Mouse (Mus musculus) layer of hippocampus, adult 18-20 months (tissue): ENCODE results near the gene Shc3. TPM values are rescaled to one million over a fixed set of nuclear protein-coding genes. Genes with fewer than 3 reads are reported as not detected.
A peak's percentile ranks its signal among the peaks of the same experiment; 100 is the strongest.

Source experiments
- DNase-seq, 2 experiments: peaks; one replicate each; pipeline ENCODE4 v3.0.0; 2022; ENCODE audit warnings: low spot score in 2 of 2
- total RNA-seq, 2 experiments: library from RNA; stranded (reverse); gene quantifications; 2 replicates each; pipeline ENCODE4 v1.2.3; 2021

Shc3 gene
- total RNA-seq, 2 experiments from 2014 or later, result 118 to 119 TPM

DNA sequence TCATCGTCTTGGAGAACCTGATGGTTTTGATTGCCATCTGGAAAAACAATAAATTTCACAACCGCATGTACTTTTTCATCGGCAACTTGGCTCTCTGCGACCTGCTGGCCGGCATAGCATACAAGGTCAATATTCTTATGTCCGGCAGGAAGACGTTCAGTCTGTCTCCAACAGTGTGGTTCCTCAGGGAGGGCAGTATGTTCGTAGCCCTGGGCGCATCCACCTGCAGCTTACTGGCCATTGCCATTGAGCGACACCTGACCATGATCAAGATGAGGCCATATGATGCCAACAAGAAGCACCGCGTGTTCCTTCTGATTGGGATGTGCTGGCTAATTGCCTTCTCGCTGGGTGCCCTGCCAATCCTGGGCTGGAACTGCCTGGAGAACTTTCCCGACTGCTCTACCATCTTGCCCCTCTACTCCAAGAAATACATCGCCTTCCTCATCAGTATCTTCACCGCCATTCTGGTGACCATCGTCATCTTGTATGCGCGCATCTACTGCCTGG lies 150.2 kb downstream of the Shc3 start:
- peak in 1 of 2 experiments; percentile 23 for DNase-seq

DNA sequence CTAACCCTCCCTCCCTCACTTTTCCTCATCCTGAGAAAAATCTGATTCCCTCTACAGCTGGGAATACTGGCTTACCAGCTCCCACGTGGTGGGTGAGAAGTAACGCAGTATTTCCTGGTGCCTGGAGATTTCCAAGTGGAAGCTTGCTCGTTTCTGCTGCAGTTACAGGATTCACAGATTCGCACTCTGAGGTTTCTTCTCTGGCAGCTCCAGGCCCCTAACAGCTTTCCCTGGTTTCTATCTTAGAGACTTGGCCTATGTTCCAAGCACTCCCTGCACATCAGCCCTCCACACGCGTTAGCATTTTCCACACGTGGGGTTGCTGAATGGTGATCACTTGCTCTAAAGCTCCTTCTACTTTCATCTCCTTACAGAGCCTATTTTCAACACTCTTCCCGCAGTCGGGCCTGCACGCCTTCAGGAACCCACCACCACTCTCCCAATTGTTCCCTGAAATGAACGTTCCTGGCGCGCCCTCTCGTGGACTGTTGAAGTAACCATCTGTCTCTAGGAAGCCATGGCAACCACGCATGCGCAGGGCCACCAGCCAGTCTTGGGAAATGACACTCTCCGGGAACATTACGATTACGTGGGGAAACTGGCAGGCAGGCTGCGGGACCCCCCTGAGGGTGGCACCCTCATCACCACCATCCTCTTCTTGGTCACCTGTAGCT lies 150.8 kb downstream of the Shc3 start:
- DNase-seq, result peak; percentile 93 to 98

DNA sequence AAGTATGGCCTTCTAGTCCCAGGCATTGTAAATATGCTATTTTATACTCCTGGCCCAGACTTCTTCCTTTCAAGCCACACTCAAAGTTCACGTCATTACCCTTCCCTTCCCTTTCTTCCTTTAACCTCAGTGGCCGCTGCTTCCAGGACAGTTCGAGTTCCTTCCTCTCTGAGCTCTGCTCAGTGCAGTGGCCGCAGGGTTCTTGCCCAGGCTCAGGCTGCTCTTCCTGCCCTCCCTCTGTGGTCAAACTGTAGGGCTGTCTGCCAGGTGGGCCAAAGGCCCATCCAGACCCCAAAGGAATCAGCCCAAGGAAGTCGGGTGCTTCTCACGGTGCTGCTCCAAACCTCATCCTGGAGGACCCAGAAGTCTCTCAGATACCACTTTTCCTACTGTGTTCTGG lies 151.4 kb downstream of the Shc3 start:
- no peak for DNase-seq

DNA sequence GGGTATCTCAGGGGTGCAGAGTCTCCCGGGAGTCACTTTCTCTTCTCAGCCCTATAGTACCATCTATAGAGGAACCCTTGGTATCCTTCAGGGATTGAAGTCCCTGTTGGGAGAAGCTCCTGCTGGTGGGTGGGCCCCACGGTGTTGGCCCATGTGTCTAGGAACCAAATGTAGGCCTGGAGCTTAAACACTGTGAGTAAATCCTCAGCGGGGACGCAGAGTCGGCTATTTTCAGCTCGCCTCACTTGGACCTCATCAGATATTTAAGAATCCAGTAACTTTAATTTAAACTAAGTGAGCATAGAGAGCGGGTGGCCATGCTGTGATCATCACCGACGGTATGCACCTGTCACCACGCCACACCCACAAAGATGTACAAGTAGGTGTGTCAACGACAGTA lies 152.5 kb downstream of the Shc3 start:
- no peak for DNase-seq

DNA sequence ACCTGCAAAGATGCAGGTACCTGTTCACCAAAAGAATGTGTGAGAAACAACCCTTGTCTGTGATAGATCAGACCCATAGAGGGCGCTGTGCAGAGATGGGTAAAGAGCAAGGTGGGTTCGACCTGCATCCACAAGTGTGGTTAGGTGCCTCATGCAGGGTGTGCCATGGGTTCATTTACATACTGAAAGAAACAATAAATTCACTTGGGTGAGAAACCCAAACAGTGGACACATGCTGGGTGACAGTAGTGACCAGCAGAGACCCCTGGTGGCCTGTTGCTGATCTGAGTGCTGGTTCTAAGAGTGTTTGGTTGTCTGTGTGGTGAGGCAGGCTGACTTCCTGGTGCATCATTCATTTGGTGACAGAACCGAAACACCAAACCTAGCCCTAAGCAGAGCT lies 155.8 kb downstream of the Shc3 start:
- DNase-seq, result no peak

DNA sequence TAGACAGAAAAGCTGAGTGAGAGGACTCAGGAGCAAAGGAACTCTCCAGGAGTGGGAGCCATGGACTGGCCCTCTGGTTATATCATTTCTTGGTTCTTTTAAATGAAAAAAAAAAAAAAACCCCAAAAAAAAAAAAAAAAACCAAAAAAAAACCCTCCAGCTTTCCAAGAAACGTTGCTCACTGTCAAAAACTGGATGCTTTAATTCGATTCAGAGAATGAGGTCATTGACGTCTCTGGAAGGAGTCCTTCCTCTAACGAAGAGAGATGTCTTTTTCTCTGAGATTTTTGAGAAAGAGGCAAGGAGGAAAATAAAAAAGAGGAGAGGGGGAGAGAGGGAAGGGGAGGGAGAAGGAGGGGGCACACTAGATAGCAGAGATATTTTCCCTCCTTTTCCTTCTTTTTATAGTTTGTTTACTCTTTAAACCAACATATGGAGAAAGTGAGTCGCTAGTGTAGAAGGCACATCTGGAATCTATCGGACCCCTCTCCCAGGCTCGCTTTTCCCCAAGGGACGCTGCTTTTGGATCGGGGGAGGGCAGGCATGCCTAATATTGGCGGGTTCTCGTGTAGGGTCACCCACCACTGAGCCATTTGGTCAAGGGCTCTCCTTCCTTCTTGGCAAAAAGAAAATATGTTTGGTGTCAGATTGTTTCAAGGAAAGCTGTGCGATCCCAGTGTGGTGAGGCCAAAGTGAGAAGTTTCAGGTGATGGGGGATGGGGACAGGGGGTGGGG lies 157.4 kb downstream of the Shc3 start:
- no peak for DNase-seq

DNA sequence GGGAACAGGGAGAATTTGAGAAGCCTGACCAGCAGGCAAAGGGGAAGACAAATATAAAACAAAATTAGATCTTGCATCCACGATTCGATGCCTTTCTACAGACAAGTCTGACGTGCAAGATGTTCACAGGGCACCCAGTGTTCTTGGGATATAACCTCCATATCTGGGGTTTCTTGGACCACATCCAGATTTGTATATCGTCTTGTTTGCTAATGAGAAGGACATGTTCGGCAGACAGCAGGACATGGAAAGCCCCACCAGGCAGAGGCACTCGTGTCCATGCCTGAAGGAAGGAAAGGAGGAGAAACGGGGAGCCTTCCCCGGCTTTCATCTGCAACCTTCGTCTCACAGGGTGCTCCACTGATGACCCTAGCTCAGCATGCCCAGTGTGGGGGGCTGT lies 158.0 kb downstream of the Shc3 start:
- DNase-seq, result no peak

DNA sequence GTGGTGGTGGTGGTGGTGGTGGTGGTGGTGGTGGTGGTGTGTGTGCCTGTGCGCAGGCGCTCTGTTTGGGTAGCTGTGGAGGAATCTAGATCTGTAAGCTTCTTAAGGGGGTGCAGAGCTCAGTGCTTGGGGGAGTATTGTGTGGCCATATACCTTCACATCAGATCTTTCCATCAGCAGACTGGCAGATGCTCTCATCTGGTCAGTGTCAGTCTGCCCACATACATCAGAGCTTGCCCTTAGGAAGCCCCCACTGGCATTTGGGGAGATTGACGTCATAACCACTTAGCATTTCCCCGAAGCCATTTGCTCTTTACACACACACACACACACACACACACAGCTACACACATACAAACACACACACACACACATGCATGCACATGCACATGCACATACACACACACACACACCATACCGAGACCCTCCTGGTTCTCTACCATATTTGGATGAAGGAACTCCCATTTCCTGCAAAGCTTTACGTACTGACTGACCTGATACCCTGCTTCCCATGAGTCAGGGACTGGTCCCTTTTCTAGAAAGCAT lies 159.2 kb downstream of the Shc3 start:
- no peak for DNase-seq

DNA sequence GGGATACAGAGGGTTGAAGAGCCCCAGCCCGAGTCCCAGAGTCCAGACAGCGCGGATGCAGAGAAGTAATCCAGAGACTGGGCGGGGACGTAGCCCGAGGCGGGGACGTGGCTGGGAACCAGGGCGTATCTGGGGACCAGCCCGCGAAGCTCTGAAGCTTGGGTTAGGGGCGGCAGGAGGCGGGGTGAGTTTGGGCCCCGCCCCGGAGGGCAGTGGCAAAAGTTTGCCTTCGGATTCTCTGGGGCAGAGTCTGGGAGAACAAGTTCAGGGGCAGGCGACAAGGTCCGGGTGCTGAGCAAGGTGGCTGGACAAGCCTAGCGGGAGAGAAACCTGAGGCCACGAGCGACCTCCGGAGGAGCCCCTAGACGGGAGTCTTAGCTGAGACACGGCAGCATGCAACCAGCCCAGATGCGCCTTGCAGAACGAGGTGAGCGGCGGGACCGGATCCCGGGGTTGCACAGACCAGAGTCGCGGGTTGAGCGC lies 160.7 kb downstream of the Shc3 start, which contains the start of gene S1pr3:
TSS of gene S1pr3 (plus strand) at position 121 of the 483 bp plus-strand sequence.
- no peak for DNase-seq

DNA sequence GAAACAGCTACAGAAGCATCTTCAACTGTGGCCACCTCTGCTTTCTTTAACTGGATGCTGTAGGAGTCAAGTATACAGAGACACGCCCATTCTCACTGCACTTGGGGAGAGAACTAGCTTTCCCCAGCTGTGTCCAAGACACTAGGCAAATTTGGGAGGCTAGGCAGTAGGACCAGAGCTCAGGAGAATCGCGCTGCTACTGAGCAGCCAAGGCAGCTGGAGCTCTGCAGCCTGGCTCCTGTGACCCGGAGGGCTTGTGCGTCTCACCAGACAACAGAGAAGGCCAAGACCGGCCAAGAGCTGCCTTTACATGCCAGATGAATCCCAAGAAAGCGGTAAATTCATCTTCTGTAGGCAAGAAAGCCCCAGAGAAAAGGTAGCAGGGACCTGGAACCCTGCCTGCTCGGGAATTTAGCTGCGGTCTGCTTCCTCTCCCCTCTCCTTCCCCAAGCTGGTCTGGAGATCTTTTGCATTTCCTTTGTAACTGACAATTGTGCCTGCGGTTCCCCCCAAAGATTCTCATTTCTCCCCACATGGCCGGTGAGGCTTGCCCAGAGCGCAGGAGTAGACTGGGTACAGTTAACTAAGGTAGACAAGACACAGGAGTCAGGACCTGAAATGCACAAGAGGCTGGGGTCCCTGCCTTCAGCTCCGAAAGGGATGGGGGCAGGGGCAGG lies 161.5 kb downstream of the Shc3 start:
- no peak for DNase-seq

DNA sequence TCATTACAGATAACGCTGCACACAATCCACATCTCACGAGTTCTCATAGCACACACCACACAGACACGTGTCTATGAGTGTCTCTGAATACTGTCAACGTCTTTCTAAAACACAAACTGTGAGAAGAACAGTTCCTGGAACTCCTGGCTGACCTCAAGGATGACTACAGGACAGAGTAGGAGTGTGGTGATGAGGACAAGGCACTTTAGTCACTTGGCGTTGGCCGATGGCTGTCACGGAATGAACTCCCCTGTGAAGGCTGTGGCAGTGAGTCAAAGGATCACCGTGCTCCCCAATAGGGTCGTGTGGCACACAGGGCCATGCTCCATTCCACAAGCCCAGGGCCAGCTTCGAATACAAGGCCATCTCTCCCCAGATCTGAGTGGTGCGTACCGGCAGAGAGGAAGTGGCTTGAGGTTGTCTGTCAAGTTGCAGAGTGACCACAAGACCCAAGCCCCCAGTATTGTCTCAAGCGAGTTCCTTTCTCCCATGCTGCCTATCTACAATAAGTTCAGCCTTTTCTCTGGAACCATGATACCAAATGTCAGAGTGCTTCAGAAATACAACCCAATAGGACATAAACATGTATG lies 163.4 kb downstream of the Shc3 start:
- no peak for DNase-seq

DNA sequence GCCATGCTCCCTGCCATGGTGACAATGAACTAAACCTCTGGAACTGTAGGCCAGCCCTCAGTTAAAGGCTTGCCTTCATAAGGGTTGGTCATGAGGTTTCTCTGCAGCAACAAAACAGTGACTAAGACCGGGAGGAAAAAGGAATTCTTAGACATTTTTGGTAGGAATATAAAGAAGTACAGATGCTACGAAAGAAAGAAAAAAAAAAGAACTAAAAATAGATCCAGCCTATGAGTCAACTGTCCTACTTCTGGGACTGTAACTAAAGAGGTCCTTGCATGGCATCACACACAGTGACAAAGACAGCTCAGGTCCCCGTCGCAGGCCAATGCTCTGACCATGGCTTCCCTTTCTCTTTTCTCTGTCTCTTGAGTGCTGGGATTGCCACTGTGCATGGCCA lies 164.7 kb downstream of the Shc3 start:
- no peak for DNase-seq

DNA sequence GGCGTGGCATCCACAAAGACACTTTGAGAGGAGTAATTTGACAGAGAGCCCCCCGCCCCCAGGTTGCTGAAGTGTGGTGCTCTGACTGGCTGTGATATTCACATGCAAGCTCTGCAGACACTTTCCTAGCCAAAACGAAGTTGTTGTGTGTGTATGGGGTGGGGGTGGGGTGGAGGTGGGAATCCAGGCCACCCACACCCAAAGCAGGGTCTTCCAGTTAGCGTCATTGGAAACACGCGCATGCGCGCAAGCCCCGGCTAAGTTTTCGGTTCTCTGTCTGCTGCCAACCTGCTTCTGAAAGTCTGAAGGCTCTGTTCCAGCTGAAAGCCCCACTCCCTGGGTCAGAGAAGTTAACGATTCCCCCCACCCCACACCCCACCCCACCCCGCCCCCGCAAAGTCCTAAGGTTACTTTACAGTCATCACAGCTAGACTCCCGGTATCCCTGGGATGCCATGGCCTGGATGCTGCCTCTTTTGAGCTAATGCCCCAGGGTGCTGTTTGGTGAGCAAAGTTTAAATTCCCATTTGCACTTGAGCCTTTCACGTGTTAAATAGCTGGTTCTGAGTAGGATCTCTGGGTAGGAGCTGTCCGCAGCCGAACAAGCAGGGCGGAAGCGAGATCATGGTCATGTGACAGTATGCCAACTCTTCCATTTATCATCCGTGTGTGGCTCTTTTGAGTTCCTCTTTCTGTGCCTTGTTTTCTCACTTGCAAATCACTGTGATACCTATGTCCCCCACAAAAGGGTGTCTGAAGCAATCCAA lies 168.3 kb downstream of the Shc3 start:
- peak in 1 of 2 experiments; percentile 42 for DNase-seq

DNA sequence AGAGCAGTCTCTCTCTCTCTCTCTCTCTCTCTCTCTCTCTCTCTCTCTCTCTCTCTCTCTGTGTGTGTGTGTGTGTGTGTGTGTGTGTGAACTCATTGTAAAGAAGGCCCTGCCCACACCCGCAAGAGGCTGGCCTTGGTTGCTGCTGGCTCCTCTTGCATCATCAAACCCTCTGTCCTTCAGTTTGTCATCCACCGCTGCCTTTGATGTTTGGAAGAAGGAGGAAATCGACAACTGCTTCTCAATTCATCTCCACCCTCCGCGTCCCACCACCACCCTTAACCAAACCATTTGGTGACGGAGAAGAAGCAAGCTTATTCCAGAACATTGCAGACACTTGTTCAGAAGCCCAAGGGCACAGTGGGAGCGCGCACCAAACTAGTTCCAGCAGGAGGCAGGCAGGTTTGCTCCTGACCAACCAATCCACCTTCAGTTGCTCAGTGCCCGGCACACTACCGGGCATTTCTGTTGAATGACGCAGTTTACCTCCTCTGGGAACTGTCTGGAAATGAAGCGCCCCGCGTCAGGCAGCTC lies 169.0 kb downstream of the Shc3 start:
- peak in 1 of 2 experiments; percentile 26 for DNase-seq

DNA sequence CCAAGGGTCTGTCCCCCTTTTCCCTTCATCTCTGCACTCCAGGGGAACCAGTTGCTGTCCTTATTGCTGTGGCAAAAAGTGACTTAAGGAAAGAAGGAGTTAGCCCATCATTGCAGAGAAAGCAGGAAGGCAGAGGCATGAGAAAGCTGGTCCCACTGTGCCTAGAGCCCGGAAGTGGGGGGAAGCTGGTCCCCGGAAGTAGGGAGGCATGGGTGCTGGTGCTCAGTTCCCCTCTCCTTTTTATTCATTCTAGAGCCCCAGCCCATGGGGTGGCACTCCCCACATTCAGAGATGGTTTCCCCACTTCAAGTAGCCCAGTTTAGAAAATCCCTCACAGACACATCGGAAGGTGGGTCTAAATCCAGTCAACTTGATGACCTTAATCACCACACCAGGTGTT lies 169.7 kb downstream of the Shc3 start:
- DNase-seq, result no peak

DNA sequence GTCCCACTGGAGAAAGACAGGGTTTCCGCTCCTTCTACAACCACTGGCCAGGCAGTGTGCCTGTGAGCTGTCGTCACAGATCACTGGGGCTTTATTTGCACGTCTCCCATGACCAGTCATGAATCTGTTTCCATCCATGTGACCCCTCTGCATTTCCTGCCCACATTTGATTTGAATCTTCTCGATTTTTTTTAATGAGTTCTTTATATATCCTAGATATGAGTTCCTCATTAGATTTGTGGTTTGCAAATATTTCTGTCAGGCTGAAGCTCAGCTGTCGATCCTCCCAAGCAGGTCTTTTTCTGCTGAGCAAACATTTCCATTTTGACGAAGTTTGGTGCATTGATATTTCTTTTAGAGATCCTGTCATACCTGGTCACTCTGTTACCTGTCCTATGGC lies 171.4 kb downstream of the Shc3 start:
- no peak for DNase-seq

DNA sequence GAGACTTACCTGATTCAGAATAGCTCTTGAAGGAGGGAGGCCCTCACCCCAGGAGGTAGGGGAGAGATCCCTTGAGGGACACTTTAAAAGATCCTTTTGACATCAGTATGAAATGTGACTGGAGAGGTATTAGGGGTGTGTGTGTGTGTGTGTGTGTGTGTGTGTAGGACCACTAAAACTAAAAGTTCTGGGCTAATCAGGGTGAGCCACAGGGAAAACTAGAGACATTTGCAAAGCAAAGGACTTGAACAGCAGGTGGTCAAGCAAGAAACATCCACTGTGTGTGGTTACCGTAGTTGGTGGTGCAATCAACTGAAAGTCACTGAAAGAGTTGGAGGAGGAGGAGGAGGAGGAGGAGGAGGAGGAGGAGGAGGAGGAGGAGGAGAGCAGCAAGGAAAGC lies 177.0 kb downstream of the Shc3 start:
- DNase-seq, result no peak

DNA sequence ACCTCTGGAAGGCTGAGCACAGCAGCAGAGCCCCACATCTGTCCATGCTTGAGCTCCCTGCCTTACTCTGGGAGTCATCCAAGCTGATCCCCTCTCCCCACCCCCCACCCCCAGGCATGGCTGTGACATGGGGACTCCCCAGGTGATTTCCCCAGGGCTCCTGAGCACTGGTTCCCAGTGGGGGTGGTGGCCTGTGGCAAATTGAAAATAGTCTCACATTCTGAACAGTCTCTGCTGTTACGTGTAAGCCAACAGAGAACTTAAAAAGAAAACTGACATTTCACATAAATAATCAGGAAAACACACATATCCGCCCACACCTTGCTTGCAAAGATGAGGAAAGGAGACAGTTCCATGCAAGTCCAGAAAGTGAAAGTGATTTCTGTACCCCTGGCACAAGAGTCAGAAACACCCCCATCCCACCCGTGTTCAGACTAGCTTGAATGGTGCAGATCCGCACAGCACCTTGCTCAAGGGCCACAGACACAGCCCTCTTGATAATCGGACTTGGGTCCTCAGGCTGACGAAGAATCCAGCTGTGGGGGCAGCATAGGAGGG lies 177.8 kb downstream of the Shc3 start:
- no peak for DNase-seq

DNA sequence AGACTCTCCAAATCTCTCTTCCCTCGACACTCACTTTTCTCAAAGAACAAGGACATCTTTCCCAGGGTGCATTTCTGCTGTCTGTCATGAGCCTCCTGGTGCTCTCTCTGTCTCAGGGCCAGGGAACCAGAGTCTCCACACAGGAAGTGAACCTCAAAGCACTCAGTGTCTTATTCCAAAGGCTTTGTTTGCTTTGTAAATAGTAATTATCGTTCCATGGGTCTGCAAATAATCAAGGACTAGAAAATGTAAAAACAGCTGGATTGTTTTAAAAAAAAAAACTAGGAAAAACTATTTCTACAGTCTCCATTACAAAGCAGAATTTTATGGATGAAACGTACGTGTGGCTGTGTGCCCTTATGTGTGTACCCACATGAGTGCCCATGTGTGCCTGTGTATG lies 178.8 kb downstream of the Shc3 start:
- DNase-seq, result no peak

DNA sequence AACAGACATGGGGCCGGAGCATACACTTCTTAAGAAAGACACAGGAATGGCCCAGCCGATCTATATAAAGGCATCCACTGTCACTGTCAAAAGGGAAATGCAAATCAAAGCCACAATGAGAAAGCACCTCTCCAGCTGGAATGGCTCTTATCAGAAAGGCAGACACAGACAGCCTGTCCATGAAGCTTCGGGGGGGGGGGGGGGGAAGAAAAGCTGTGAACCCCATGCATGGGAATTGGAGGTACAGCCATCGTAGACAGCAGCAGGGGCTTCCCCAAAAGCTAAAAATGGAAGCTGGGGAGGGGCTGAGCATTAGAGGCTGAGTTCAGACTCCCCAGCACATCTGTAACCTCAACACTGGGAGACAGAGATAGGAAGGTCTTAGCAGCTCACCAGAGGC lies 181.3 kb downstream of the Shc3 start:
- no peak for DNase-seq
